Mouse (Mus musculus): Measurements from ENCODE around the gene Gsx2.

Gsx2 gene

DNA sequence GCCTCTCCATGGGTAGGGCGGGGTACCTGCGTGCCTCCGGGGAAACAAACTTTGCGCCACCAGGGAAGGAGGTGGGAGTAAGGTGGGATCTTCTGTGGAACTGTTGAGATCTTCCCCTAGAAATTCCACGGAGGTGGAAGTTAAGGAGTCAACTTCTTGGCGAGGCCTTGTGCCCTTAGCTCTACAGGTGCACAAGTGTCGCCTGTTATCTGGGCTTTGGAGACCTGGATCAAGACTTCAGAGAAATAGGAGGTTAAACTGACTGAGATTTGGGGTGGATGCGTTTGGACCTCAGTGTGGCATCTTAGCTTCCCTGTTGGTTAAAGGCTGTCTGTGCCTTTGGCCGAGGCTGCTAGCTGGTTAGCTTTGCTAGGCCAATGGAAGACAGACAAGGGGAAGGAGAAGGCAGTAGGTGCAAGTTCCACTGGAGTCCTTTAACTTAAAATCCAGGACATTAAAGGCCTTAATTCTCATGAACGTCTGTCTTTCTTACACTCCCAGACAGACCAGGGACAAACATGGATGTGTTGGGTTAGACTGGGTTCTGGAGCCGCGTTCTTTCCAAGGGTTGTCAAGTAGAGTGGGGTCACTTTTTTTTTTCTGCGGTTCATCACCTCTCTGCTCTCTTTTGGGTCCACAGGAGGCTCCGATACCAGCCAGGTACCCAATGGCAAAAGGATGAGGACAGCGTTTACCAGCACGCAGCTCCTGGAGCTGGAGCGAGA is 1.1 kb downstream of the Gsx2 start:
- no peak for DNase-seq (ENCODE audit: low spot score)

DNA sequence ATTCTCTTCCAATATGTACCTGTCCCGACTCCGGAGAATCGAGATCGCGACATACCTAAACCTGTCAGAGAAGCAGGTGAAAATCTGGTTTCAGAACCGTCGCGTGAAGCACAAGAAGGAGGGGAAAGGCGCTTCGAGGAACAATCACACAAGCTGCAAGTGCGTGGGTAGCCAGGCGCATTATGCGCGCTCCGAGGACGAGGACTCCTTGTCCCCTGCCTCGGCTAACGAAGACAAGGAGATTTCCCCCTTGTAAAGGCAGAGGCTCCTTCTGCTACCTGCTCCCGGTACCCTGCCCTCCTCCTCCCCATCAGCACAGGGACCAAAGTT is 1.6 kb downstream of the Gsx2 start:
- no peak for DNase-seq (ENCODE audit: low spot score)

DNA sequence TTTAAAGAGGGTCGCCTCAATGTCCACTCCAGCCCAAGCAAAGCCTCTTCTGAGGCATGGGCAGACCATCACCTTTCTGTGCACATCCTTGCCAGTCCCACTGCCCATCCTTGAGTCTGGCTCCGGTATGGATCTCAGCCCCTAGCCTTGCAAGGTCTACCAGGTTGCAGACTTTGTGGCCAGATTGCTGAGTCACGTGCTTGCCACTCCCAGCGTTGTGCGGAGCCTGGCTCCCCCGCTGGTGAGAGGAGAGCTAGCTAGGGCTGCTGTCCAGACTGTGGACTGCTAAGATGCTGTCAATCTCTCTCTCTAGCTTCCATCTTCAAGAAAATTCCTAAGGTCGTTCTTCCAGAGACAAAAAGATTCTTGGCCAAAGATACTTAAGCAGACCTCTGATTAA is 4.2 kb downstream of the Gsx2 start:
- no peak for DNase-seq (ENCODE audit: low spot score)

DNA sequence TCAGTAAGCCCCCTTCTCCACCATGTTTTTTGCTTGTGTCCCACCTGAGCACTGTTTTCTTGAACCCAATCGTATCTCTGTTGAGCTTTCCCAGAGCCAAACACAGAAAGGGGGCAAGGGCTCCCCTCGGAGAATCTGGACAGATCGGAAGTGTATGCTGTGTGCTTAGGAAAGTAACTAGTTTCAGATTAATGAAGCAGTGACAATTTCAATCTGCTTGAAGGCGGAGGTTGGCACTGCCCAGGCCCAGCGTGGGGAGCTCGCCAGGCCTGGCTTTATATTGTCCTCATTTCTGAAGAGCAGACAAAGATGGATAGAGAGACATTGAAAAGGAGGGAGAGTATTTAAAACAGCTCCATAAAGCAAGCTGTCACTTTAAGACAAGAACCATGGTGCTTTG is 7.0 kb downstream of the Gsx2 start:
- no peak for DNase-seq (ENCODE audit: low spot score)

DNA sequence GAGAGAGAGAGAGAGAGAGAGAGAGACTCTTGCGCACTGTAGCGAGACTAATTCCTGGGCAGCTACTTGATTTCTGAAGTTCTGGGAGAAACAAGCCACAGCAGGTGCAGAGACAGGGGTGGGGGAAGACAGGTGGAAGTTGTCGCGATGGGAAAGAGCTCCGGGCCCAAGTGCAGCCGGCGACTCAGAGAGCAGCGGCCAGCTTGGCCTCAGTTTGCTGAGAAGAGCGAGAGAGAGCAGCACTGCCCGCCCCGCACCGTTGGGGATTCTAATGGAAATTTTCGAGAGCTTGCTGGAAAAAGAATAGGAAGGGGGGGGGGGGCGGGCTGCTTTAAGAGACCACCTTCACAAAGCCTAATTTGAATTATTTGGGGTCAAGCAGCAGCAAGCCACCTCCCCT is 7.7 kb downstream of the Gsx2 start:
- no peak for DNase-seq (ENCODE audit: low spot score)

DNA sequence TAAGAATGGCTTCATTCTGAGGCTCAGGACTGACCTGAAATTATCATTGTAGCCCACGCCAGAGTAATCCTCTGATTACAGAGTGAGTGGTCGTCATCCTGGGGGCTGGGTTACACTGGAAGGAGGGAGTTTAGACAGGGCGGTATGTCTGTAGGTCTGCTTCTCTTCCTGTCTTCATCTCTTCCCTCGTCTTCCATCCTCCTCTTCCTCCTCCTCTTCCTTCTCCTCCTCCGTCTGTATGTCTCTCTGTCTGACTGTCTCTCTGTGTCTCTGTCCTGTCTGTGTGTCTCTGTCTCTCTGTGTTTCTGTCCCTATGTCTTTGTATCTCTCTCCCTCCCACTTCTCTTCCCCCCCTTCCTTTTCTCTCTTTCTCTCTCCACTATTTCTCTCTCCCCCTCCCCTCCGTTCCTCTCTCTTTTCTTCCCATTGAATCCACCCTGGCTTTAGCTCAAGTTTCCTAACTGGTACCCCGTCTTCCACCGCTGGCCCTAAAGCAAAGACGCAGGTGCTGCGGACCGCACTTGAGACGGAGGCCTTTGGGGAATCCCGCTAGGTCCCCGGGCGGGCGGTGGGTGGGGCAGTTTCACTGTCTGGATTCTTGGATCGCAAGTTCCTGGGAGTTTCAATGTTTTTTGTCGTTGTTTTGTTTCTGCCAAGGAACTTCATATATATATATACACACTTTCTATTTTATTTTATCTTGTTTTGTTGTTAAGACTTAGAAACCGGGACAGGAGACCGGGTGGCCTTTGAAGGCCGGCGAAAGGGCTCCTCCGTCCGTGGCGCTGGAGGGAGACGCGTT is 8.4 kb downstream of the Gsx2 start:
- DNase-seq (ENCODE audit: low spot score), result no peak

DNA sequence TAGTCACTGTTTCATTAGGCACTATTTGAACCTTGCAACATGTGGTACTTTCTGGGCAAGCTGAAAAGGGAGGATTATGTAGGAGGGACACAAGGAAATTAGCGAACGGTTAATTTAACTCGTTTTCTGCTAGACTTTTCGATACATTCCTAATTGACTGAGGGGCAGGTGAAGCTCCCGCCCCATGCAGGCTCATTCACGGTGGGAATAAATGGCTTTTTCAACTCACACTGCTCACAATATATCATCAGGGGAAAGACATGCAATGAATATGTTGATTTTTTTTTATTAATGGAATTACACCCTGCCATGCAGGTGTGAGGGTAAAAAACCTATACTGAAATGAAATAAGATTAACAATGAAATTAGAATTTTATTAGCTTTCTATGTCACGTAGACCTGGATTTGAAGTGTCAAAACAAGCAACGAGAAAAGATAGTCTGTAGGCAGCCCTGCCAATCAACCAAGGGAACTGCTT is 9.0 kb downstream of the Gsx2 start:
- DNase-seq (ENCODE audit: low spot score), result no peak

DNA sequence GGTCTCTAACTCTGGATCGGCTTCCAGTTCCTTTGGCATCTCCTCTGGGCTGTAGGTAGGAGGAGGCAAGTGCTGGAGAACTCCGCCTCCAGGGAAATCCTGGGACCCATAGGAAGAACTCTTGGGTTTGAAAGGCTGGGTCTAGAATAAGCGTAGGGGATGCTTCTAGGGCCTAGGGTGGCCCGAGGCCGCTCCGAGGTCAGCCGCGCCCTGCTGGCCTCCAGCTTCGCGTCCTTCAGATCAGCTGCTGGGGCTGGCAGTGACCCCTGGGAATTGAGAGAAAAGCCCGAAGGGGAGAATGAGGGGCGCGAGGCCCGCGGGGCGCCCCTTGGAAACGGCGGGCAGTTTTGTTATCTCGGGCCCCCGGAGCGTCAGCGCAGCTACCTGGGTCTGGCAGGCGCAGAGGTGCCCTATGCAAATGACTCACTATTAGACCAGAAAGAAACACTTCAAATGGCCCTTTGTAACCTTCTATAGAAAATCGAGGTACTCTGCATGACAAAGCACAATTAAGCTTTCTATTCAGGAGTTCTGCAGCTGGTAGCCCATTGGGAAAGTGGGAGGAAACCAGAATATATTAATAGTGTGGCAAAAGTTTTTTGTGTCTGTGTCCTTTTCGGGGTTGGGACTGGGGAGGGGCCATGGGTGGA is 9.6 kb downstream of the Gsx2 start:
- DNase-seq (ENCODE audit: low spot score), result no peak

DNA sequence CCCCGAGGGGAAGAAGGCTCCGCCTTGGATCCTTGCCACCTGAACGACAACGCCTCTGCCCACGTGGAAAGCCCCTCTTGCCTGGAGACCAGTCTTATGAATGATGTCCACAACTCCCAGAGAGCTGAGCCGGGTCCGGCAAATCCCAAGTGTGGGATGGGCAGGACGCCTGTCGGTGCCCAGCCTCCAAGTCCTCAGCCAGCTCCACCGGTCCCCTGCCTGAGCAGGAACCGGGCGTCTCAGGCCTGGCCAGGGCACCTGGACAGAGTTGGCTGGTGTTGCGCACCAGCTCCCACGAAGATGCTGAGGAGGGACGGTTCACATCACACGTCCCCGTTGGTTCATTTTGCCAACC is 10.1 kb downstream of the Gsx2 start:
- no peak for DNase-seq (ENCODE audit: low spot score)

DNA sequence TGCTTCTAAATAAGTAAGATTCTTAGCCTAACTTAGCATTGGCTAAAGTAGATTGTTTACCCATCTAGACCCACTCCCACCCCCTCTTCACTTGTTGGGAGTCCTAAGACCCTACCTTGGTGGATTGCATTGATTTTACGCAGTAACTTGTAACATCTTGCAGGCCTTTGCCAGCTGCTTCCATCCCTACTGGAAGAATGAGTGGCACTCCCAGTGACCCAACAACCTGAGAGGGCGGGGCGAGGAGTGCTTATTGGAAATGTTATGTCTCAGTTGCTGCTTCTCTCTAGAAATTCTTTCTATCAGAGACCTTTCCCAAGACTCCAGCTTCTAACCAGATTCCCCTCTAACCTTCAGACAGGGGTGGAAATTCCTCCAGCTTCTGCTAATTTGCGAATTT is 10.5 kb downstream of the Gsx2 start:
- DNase-seq (ENCODE audit: low spot score), result no peak

DNA sequence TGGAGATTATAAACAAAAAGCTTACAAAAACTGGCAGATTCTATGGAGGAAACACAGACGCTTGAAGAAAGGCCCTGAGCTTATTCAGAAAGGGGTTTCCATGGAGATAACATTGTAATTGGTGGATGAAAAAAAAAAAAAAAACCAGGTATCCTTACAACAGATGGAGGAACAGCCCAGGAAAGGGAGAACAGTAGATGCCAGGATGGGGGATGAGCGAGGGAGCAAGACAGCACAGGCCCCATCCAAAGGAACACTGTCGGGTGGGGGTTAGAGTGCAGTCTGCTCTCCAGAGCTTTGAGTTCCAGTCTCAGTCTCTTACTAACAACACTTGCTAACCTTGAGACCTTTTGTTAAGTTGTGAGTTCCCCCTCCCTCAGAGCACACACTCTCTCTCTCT is 31.1 kb downstream of the Gsx2 start:
- DNase-seq (ENCODE audit: low spot score), result no peak

DNA sequence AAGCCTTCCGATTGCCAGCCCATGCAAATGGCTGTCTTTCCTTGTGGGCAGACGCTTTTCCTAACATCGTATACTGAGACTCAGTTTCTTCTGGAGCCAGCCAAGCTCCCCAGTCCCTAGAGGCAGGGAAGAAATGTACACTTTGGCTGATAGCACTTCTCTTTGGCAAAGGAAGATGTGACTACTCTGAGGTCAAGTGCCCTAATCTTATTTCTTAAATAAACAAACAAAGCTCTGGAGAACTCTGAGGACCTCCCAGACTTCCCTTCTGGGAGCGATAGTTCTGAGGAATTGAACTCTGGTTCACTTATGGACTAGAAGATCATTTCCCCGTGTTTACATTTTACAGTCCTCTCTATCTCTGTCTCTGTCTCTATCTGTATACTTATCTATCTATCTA is 34.0 kb downstream of the Gsx2 start:
- DNase-seq (ENCODE audit: low spot score), result no peak

DNA sequence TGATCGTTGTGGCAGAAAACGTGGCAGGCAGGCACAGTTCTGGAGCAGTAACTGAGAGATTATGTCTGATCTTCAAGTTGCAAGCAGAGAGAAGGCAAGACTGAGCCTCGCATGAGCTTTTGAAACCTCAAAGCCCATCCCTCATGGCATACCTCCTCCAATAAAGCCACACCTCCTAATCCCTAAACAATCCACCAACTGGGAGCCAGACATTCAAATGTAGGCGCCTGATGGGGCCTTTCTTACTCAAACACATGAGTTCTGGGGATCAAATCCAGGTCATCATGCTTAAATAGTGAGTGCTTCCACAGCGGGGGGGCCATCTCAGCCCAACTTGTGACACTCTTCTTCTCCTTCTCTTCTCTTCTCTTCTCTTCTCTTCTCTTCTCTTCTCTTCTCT is 36.4 kb downstream of the Gsx2 start:
- no peak for DNase-seq (ENCODE audit: low spot score)

DNA sequence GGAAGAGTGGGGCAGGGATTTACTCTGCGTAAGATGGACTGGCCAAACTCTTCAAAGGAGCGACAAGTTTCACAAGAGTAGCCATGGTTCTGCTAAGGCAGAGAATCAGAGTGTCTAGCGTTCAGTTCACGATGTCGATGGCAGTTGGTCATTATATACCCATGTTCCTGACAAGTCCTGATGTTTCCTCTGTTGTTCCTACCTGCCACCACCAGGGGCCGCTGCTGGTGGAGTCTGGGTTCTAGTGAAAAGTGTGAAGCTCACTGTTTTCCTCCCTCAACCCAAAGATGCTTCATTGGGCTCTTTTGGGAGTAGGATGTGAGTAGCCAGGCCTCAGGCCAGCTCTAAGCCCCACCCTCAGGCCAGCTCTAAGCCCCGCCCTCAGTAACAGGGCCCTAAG is 43.4 kb downstream of the Gsx2 start:
- no peak for DNase-seq (ENCODE audit: low spot score)

DNA sequence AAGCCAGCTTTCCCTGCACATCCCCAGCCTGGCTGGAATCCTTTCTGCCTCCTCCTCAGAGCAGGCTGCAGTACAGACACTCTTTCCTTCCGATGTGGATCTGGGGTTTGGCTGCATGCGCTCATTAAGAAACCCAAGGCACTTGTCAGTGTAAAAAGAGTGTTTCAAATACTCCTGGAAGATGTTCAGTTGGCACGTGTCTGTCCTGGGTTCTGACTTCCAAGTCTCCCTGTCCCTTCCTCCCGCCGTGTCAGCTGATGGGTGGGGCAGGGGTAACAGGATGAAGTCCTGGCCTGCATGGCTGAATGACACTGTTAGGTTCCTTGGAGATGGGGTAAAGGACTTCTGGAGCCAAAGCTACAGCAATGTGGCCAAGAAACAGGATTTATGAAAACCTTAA is 46.2 kb downstream of the Gsx2 start:
- DNase-seq (ENCODE audit: low spot score), result no peak
